Mouse (Mus musculus) adrenal gland, postnatal 36 days (tissue): ENCODE data around the gene Map3k12. TPM values are rescaled to one million over a fixed set of nuclear protein-coding genes. Genes with fewer than 3 reads are reported as not detected.
A peak's percentile ranks its signal among the peaks of the same experiment; 100 is the strongest.

Experiments used
- DNase-seq, 2 experiments: peaks; one replicate each; pipeline ENCODE4 v3.0.0; 2021; ENCODE audit warnings: mixed read lengths in 1 of 2
- total RNA-seq, 2 experiments: library from RNA; stranded (reverse); gene quantifications; 2 replicates each; pipeline ENCODE4 v1.2.3; 2021

The Map3k12 gene
- total RNA-seq, 2 experiments from 2014 or later: 8.0 to 8.9 TPM

- no peak for DNase-seq
These were observed 57.5 kb downstream of the Map3k12 start for GRCm38 (mm10) chr15:102459381-102459780.

DNA sequence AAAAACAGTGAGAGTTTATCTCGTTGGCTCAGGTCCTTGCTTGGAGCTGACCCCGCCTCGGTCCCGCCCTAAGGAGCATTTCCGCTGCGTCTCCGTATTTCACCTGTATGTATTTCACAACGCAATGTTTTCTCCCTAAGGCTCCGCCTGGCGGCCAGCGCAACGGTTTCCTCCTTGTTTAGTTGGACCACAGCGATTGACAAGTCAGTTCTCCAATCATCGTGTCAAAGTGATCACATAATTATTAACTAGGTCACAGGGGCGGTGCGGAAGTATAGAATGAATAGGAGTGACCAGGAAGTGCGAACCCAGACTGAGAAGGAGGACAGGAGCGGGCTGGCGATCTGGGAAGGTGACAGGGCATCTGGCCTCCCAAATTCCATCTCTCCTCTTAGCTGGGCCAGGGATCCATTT is 58.0 kb downstream of the Map3k12 start, which contains the start of gene Prr13:
Gene Prr13 (plus strand): TSS at position 125 of the 414 bp plus-strand sequence.
- peak; percentile 91 to 92 for DNase-seq

GRCm38 (mm10) chr15:102458050-102458736 is 58.7 kb downstream of the Map3k12 start:
- no peak for DNase-seq

DNA sequence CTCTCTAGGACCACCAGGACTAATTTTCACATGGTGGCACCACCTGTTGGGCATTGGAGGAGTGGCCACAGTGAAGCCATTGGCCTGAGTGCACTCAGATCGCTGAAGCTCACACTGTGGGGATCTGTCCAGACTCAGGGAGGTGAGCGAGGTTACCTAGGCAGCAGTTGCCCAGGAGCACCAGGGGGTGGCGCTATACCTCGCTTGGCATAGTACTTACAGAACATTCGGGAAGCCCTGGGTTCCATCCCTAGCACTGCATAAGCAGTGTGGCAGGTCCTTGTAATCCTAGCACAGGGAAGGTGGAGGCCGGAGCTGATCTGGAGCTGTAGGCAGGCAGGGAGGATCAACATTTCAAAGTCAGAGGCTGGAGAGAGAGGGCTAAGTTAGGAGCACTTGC is 60.9 kb downstream of the Map3k12 start:
- peak in 1 of 2 experiments; percentile 31 for DNase-seq

DNA sequence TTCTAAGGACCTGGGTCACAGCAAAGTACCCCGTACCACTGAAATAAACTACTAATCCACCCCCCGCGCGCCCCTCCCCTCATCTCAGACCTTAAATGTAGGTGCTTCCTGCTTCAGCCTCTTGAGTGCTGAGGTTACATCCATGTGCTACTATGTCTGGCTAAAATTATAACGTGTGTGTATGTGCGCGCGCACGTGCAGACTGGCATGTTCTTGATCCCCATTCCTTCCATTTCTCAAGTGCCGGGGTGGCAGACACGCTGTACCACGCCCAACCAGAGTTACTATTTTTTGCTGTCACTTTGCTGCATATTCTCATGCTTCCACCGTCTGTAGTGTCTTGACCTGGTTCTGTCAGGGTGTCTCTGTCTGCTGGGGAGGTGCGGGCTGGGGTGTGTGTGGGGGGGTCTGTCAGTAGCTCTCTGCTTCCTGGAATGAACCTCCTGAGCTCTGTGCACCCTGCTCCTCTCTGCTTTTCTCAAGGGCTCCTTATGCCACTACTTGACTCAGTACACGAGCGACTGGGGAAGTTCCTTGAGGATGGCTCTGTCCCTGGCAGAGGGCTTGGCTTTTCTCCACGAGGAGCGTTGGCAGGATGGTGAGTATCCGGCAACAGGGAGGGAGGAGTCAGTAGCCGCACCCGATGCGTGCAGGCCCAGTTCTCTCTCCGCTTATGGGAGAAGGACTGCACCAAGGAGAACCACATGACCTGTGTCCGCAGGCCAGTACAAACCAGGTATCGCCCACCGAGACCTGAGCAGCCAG is 65.0 kb downstream of the Map3k12 start:
- no peak for DNase-seq

GRCm38 (mm10) chr15:102450928-102451327 is 65.9 kb downstream of the Map3k12 start:
- DNase-seq: peak; percentile 82

DNA sequence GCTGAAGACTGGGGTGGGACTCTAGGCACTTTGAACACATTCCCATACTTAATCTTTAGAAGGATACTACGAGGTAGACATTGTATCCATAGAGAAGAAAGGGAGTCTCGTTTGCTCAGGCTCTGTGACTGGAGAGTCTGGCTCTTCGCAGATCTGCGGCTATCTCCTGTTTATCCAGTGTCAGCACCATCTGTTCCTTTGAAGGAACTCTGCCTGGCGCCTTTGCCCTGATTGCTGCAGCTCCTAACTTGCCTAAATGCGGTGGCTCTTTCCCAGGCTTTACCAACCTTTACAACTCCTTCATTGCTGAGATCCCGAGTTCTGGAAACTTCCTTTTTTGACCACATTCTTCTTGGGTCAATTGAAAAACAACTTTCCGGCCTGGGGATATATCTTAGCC is 67.5 kb downstream of the Map3k12 start:
- DNase-seq: no peak

Other genes starting within 250 kb of the Map3k12 start
- gene Gm9918, start 246.5 kb downstream of the Map3k12 start, total RNA-seq: not detected
- gene Mfsd5, start 237.6 kb downstream of the Map3k12 start, total RNA-seq: 10 to 100 TPM; 39.0 to 40.0 TPM
- gene Espl1, start 220.8 kb downstream of the Map3k12 start, total RNA-seq: 1 to 10 TPM; 3.2 to 3.6 TPM
- gene Pfdn5, start 190.9 kb downstream of the Map3k12 start, total RNA-seq: 100 to 1,000 TPM; 420 TPM
- 10 to 100 TPM; 59.0 to 59.1 TPM for gene Myg1, start 185.4 kb downstream of the Map3k12 start, total RNA-seq
- gene Aaas, start 166.3 kb downstream of the Map3k12 start, total RNA-seq: 10 to 100 TPM; 13.7 to 16.2 TPM
- under 1 TPM in 1 of 2 experiments, not detected in 1; 0.16 TPM for gene Sp7, start 149.9 kb downstream of the Map3k12 start, total RNA-seq
- gene Sp1, start 110.9 kb downstream of the Map3k12 start, total RNA-seq: 10 to 100 TPM; 78.9 to 79.7 TPM
- gene Amhr2, start 71.7 kb downstream of the Map3k12 start, total RNA-seq: 1 to 10 TPM; 1.2 to 2.5 TPM
- 100 to 1,000 TPM; 112 to 116 TPM for gene Prr13, start 58.0 kb downstream of the Map3k12 start, total RNA-seq
- gene Pcbp2, start 46.5 kb downstream of the Map3k12 start, total RNA-seq: 100 to 1,000 TPM; 724 to 759 TPM
- not detected for gene Gm10337, start 13.3 kb downstream of the Map3k12 start, total RNA-seq
- 10 to 100 TPM; 32.5 to 33.5 TPM for gene Tarbp2, start 1.1 kb upstream of the Map3k12 start, total RNA-seq
- gene Npff, start 7.9 kb upstream of the Map3k12 start, total RNA-seq: 1 to 10 TPM; 2.5 to 3.6 TPM
- 1 to 10 TPM; 1.2 to 1.4 TPM for gene Gm28047, start 108.0 kb upstream of the Map3k12 start, total RNA-seq
- 10 to 100 TPM; 65.5 to 66.3 TPM for gene Atf7, start 108.4 kb upstream of the Map3k12 start, total RNA-seq
- gene Atp5g2, start 155.3 kb upstream of the Map3k12 start, total RNA-seq: 10 to 100 TPM; 16.8 to 20.8 TPM
- 100 to 1,000 TPM in 1 of 2 experiments, 10 to 100 TPM in 1; 92.7 to 110 TPM for gene Calcoco1, start 205.1 kb upstream of the Map3k12 start, total RNA-seq